Mouse (Mus musculus): Measurements from ENCODE around the gene Catsperb.
"Not testable (repeated sequence)": the region's sequence is repeated elsewhere in the genome, so short reads cannot be mapped to it uniquely, and the experiment has no call there.

The Catsperb gene

DNA sequence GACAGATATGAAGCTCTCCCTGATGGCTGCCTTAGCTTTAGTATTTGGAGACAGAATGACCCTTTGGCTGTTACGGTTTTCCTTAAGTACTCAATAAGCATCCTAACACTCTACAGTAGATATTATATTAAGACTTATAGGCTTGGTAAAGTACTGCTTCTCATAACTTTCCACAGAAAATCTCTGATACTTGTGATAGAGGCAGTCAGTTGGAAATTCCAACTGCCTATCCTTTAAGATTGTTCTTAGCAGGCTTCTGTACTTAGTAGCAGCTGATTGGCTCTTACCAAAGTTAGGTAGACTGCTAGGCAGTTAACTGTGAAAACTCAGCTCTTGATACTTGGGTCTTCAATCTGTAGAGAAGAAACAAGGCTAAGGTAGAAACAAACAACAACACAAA, at the start of gene Catsperb:
Gene Catsperb, plus strand, starts transcription at position 301 of the 400 bp plus-strand sequence.
- not testable (repeated sequence) for DNase-seq (ENCODE audit: extremely low read depth, low read depth)

- not testable (repeated sequence) for DNase-seq (ENCODE audit: extremely low read depth, low read depth)
Measured at GRCm38 (mm10) chr12:101361468-101361867, 43.0 kb upstream of the Catsperb start.

- DNase-seq (ENCODE audit: extremely low read depth, low read depth), result not testable (repeated sequence)
Measured at GRCm38 (mm10) chr12:101381460-101381859, 23.0 kb upstream of the Catsperb start.

DNA sequence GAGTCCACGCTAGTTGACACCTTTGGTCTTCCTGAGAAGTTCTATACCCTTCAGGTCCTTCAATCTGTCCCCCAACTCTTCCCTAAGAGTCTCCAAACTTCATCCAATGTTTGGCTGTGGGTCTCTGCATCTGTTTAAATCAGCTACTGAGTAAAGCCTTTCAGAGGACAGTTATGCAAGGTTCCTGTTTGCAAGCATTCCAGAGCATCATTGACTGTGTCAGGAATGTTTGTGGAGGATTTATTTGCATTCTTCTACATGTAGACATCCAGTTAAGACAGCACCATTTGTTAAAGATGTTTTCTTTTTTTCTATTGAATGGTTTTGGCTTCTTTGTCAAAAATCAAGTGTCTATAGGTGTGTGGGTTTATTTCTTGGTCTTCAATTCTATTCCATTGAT, 21.7 kb downstream of the Catsperb start:
- DNase-seq (ENCODE audit: extremely low read depth, low read depth), result no peak

- no peak for DNase-seq (ENCODE audit: extremely low read depth, low read depth)
Measured at GRCm38 (mm10) chr12:101462051-101462450, 57.6 kb downstream of the Catsperb start.

DNA sequence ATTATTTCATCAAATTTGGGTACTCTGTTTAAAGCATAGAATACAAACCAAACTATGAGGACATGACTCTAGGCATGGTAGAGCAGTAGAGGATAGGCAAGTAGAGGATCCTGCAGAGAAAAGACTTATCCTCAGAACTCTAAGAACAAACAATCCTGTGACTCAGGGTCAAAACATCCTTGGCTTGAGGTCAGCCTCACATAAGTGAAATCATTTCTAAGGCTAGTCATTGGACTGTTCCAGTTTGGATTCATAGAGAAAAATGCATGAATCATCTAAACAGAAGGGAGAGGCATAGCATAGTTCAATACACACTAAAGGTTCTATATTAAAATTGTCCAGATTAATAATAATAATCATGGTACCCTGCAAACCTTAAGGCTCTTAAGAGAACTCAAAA, 79.1 kb downstream of the Catsperb start:
- no peak for DNase-seq (ENCODE audit: extremely low read depth, low read depth)

GRCm38 (mm10) chr12:101511326-101511725, 106.9 kb downstream of the Catsperb start:
- not testable (repeated sequence) for DNase-seq (ENCODE audit: extremely low read depth, low read depth)

DNA sequence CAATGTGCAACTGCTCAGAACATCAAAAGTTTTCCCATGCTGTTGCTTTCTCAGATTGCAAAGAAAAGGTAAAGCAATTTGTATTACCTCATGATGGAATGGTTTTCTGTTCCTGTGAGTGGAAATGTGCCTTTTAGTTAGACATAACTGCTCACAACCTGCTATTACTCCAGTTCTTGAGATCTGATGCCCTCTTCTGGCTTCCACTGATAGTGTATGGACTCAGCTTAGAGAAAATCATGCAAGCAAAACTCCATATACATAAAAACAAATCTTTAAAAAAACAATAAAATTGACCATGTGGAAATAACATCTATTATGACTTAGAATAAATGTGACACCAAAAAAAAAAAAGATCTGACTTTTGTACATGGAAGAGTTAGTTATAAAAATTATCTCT, 202.2 kb downstream of the Catsperb start:
- DNase-seq (ENCODE audit: extremely low read depth, low read depth), result not testable (repeated sequence)

- DNase-seq (ENCODE audit: extremely low read depth, low read depth), result no peak
Measured at GRCm38 (mm10) chr12:101633137-101633536, 228.7 kb downstream of the Catsperb start.

DNA sequence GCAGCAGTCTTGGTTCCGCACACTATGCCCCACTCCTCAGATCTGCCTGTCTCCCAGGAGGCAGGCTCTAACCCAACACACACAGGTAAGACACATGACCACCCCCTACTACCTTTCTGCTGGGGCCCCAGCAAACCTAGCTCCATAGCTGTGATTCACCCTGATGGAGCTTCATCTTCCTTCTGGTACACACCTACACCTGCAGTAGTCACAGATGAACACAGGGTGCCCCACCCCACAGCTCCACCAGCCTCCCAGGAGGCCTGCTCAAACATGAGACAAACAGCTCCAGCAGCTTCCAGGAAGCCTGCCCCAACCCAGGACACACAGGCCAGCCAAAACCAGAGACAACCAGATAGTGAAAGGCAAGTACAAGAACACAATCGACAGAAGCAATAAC, 263.0 kb downstream of the Catsperb start:
- no peak for DNase-seq (ENCODE audit: extremely low read depth, low read depth)
